Mouse (Mus musculus) common myeloid progenitor, adult 5-6 weeks (primary cell): ENCODE results near the gene Chrna5. TPM values are rescaled to one million over a fixed set of nuclear protein-coding genes. Genes with fewer than 3 reads are reported as not detected.
A peak's percentile ranks its signal among the peaks of the same experiment; 100 is the strongest.

Source experiments
- ATAC-seq: replicated peaks from 2 replicates; pipeline ENCODE4 v1.8.0; 2016; ENCODE audit warnings: low read depth, mild to moderate bottlenecking, moderate TSS enrichment, inconsistent platforms; ENCODE audit not compliant: poor library complexity, severe bottlenecking
- total RNA-seq: library from RNA; stranded (forward); fragments of 200-1000, 187-1606 nt; gene quantifications from 2 replicates; pipeline ENCODE4 v1.2.3, GENCODE M21; 2017

Gene Chrna5
- total RNA-seq, 1 experiment from 2014 or later, result not detected

GRCm38 (mm10) chr9:55016926-55017325, 36.2 kb downstream of the Chrna5 start:
- no peak for ATAC-seq

- no peak for ATAC-seq
Observed at GRCm38 (mm10) chr9:55023326-55023725, 42.6 kb downstream of the Chrna5 start.

- peak; percentile 88 for ATAC-seq
Observed at GRCm38 (mm10) chr9:55023902-55024583, 43.4 kb downstream of the Chrna5 start.

GRCm38 (mm10) chr9:55025534-55026274, 45.0 kb downstream of the Chrna5 start:
- ATAC-seq, result no peak

GRCm38 (mm10) chr9:55026275-55026663, 45.6 kb downstream of the Chrna5 start, which contains the start of gene Chrna3:
Gene Chrna3, minus strand, starts transcription at chr9:55026562.
- no peak for ATAC-seq

GRCm38 (mm10) chr9:55031435-55032167, 50.9 kb downstream of the Chrna5 start:
- ATAC-seq, result no peak

- ATAC-seq, result no peak
Observed at GRCm38 (mm10) chr9:55038948-55039347, 58.3 kb downstream of the Chrna5 start.

- ATAC-seq, result no peak
Observed at GRCm38 (mm10) chr9:55039983-55040382, 59.3 kb downstream of the Chrna5 start.

- no peak for ATAC-seq
Observed at GRCm38 (mm10) chr9:55041389-55041788, 60.7 kb downstream of the Chrna5 start.

- no peak for ATAC-seq
Observed at GRCm38 (mm10) chr9:55043688-55044087, 63.0 kb downstream of the Chrna5 start.

GRCm38 (mm10) chr9:55045001-55045400, 64.3 kb downstream of the Chrna5 start:
- ATAC-seq, result no peak

GRCm38 (mm10) chr9:55046764-55047163, 66.1 kb downstream of the Chrna5 start:
- peak; percentile 38; the same call in 1 of the 2 replicates for ATAC-seq

- ATAC-seq, result peak; percentile 42
Observed at GRCm38 (mm10) chr9:55048211-55048880, 67.7 kb downstream of the Chrna5 start, which contains the start of gene Chrnb4. Gene Chrnb4, minus strand, starts transcription at chr9:55048779.

GRCm38 (mm10) chr9:55055386-55055930, 74.8 kb downstream of the Chrna5 start:
- ATAC-seq, result no peak

Other genes with a start within 250 kb of the Chrna5 start
- gene Wdr61, start 246.4 kb upstream of the Chrna5 start, total RNA-seq, result 98.2 and 105 TPM in 2 replicates
- gene Crabp1, start 216.1 kb upstream of the Chrna5 start, total RNA-seq, result not detected in 2 replicates
- 36.8 and 60.5 TPM in 2 replicates for gene Ireb2, start 117.1 kb upstream of the Chrna5 start, total RNA-seq
- gene Hykk, start 63.6 kb upstream of the Chrna5 start, total RNA-seq, result 0.39 TPM in 1 of 2 replicates, not detected in the other
- gene Psma4, start 30.1 kb upstream of the Chrna5 start, total RNA-seq, result 350 and 399 TPM in 2 replicates
- gene AY074887, start 29.9 kb upstream of the Chrna5 start, total RNA-seq, result 0.91 TPM in 1 of 2 replicates, not detected in the other
- not detected in 2 replicates for gene Chrna3, start 45.7 kb downstream of the Chrna5 start, total RNA-seq
- not detected in 2 replicates for gene Chrnb4, start 67.9 kb downstream of the Chrna5 start, total RNA-seq
- gene Ube2q2, start 168.0 kb downstream of the Chrna5 start, total RNA-seq, result 49.5 and 59.2 TPM in 2 replicates
- 33.8 and 37.6 TPM in 2 replicates for gene Fbxo22, start 228.0 kb downstream of the Chrna5 start, total RNA-seq